Mouse (Mus musculus): ENCODE measurements around the gene Gnmt.

The Gnmt gene

GRCm38 (mm10) chr17:46742986-46743385 is 14.0 kb upstream of the Gnmt start:
- DNase-seq (ENCODE audit: low spot score in 2 of 2): no peak

DNA sequence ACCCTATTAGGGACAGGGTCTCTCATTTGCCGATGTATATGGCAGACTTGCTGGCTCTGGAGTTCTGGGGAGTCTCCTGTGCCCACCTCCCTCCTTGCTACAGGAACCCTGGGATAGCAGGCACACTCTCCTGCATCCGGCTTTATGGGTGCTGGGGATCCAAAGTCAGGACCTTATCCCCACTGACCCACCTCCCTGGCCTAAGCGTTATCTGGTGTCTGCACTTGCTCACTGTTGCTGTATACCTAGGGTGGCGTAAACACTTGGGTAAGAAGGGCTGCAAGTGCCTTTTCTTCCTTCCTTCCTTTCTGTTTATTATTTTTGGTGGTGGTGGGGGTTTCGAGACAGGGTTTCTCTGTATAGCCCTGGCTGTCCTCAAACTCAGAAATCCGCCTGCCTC is 12.3 kb upstream of the Gnmt start:
- DNase-seq (ENCODE audit: low spot score in 2 of 2): no peak

DNA sequence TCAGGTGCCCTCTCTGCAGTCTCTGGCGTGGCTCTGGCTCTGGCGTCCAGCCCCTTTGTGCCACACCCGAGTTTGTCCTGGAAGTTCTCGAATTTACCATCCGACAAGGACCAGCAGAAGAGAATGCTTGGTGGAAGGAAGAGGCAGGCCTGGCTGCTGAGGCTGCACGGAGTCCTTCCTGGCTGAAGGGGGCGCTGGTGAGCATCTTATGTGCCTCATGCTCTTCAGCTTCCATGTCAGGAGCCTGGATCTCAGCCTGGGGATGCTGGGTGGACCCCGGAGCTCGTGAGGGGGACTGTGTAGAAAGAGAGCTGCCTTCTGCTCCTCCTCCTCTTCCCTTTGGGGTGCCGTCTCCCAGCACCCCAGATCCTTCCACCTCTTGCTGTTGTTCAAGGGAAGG is 7.2 kb upstream of the Gnmt start:
- no peak for DNase-seq (ENCODE audit: low spot score in 2 of 2)

GRCm38 (mm10) chr17:46735287-46735686 is 6.3 kb upstream of the Gnmt start:
- no peak for DNase-seq (ENCODE audit: low spot score in 2 of 2)

GRCm38 (mm10) chr17:46734055-46734454 is 5.1 kb upstream of the Gnmt start:
- DNase-seq (ENCODE audit: low spot score in 2 of 2): no peak

- DNase-seq (ENCODE audit: low spot score in 2 of 2): no peak
These were observed 472 bp downstream of the Gnmt start for GRCm38 (mm10) chr17:46728496-46728895.

DNA sequence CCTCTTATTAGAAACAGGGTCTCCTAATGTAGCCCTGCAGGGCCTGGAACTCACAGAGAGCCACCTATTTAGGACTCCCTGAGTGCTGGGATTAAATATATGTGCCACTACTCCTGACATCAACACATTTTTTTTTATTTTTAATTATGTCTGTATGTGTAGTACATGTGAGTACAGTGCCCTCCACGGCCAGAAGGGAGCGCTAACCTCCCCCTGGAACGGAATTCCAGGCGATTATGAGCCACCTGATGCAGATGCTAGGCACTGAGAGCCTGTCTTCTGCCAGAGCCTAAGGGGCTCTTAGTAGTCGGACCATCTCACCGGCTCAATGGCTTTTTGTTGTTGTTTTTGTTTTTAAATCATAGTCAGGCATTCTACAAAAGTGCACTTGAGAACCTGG is 947 bp downstream of the Gnmt start:
- no peak for DNase-seq (ENCODE audit: low spot score in 2 of 2)

DNA sequence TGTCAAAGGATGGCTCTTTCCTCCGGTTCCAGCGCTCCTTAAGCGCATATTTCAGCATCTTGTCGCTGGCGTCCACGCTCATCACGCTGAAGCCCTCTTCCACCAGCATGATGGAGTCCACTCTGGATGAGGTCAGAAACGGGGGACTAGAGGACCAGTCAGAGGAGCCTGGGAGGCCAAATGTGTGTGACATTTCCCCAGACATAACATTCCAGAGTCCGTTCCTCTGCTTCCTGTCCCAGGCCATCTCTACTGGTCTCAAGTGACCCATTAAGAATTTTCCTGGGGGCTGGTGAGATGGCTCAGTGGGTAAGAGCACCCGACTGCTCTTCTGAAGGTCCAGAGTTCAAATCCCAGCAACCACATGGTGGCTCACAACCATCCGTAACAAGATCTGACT is 1.7 kb downstream of the Gnmt start:
- no peak for DNase-seq (ENCODE audit: low spot score in 2 of 2)

- no peak for DNase-seq (ENCODE audit: low spot score in 2 of 2)
These were observed 3.0 kb downstream of the Gnmt start for GRCm38 (mm10) chr17:46725731-46726645.

GRCm38 (mm10) chr17:46725273-46725672 is 3.7 kb downstream of the Gnmt start:
- no peak for DNase-seq (ENCODE audit: low spot score in 2 of 2)

GRCm38 (mm10) chr17:46724477-46725084 is 4.4 kb downstream of the Gnmt start:
- no peak for DNase-seq (ENCODE audit: low spot score in 2 of 2)

- DNase-seq (ENCODE audit: low spot score in 2 of 2): no peak
These were observed 7.9 kb downstream of the Gnmt start for GRCm38 (mm10) chr17:46721077-46721476.

GRCm38 (mm10) chr17:46714756-46715481 is 14.0 kb downstream of the Gnmt start:
- no peak for DNase-seq (ENCODE audit: low spot score in 2 of 2)

DNA sequence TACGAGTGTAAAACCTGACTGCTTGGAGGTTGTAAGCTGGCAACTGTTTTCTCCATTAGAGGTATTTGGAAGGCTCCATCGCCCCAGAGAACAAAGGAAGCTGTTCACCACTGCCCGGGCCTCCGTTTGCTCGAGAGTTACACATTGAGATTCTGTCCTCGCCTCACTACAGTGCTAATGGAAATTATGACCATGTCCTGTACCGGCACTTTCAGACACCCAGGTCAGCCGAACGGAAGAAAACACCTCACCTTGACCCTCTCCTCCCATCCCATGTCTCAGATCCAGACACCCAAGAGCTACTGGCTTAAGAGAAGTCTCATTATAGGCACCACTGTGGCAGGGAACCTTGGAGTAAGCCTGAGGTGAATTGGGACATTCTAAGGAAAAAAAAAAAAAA is 15.1 kb downstream of the Gnmt start:
- no peak for DNase-seq (ENCODE audit: low spot score in 2 of 2)

GRCm38 (mm10) chr17:46712442-46712841 is 16.5 kb downstream of the Gnmt start:
- no peak for DNase-seq (ENCODE audit: low spot score in 2 of 2)

DNA sequence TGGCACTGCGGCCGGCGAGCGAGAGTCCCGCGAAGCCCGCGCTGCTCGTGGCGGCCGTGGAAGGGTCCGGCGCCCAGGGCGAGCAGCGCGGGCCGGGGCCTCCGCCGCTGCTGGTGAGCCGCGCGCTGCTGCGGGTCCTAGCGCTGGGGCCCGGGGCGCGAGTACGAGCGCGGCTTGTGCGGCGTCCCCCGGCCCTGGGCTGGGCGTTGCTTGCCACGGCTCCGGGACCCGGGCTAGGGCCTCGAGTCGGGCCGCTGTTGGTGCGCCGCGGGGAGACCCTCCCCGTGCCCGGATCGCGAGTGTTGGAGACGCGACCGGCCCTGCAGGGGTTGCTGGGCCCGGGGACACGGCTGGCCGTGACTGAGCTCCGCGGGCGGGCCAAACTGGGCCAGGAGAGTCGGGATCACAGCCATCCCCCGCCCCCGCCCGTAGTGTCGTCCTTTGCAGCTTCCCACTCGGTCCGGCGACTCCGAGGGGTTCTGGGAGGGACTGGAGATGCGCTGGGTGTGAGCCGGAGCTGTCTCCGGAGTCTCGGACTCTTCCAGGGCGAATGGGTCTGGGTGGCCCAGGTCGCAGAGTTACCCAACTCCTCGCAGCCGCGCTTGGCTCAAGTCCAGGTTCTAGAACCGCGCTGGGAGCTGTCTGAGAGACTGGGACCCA is 17.2 kb downstream of the Gnmt start:
- DNase-seq (ENCODE audit: low spot score in 2 of 2): no peak

DNA sequence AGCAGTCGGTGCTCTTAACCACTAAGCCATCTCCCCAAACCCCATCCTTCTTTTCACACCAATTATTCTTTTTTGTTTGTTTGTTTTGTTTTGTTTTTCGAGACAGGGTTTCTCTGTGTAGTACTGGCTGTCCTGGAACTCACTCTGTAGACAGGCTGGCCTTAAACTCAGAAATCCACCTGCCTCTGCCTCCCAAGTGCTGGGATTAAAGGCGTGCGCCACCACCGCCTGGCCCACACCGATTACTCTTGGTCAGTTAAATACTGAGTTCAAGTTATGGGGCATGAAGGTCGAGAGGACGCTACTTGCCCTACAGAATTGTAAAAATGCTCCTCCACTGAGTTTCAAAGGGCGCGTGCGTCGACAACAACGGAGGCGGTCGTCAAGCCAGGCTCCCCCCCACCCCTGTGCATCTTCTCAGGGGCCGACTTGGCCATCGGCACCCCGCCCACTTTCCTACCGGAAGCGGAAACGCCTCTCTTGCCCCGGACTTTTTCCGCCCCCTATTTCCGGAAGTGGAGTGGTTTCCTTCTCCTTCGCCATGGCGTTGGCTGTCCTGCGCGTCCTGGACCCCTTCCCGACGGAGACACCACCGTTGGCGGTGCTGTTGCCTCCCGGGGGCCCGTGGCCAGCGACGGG is 17.9 kb downstream of the Gnmt start, which contains the start of gene Pex6:
Gene Pex6, plus strand, starts transcription at position 505 of the 639 bp plus-strand sequence.
- peak; percentile 81 to 86 for DNase-seq (ENCODE audit: low spot score in 2 of 2)

DNA sequence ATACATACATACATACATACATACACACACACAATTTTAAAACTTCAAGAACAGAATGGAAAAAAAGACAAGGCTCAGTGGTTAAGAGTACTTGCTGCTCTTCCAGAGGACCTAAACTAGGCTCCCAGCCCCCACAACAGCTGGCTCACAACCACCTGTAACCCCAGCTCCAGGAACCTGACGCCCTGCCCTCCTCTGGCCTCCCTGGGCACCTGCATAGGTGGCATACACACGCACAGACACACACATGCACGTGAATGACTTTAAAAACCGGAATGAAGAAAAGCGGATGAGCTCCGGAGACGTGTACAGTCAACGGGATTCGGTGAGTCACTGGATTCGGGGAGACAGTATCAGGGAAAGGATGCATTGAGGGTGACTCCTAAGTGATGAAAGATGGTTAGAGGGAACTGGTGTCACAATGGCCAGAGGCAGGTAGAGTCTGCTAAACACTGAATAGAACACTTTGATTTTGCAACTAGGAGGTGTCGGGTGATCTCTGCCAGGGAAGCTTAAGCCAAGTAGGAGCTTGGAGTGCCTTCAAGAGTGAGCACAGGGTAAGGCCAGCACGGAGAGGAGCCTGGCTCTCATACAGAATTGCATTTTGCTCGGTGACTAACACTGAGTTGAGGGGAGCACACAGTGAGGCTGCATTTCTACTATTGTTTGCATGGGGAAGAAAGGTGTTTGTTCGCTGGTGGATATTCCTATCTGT is 22.4 kb downstream of the Gnmt start:
- DNase-seq (ENCODE audit: low spot score in 2 of 2): no peak

DNA sequence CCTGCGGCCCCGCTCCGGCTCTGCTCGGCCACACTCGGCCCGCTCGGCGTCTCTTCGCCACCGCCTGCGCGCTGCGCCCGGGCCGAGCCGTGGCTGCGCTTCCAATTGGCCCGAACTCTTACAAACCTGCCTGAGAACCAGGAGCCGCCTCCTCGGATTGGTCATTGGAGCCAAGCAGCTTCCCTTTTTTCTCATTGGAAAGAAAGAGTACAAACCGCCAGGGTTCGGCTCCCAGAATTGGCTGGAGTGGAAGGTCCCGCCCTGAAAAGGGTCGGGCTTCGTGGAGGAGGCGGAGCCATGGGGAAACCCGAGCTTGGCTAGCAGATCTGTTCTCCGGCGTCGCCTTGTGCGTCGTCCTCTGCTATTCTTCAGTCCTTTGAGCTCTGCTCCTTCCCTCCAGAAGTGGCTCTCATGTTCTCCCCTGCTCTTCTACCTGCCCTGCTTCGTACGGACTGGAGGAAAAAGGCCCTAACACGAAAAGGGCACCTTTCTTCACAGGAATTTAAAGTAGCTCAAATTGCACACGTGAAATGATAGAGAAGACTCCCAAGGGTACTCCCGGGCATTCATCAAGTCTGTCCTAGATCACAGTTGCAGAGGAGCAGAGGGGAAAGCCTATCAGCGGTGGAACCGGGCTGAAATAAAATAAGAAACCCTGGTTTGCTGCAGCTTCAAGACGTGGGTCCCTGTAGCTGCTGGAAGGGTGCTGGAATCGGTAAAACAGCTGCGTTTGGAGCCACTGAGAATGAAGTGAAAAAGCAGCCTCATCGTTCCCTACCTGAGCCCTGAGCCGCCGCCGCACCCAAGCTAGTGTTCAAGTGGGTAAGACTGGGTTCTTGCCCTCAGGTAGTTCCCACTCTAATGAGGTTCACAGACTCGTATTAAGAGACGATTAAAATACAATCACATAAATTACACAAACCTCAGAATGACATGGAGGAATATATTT is 23.8 kb downstream of the Gnmt start, which contains the start of gene Ppp2r5d:
Gene Ppp2r5d, minus strand, starts transcription at position 225 of the 949 bp plus-strand sequence.
- DNase-seq (ENCODE audit: low spot score in 2 of 2): peak; percentile 96

All from frontal cortex, postnatal 14 days (tissue).